Mouse (Mus musculus): ENCODE measurements around the gene Cacul1. TPM values are rescaled to one million over a fixed set of nuclear protein-coding genes. Genes with fewer than 3 reads are reported as not detected.

Cacul1 gene
- polyA plus RNA-seq, 1 experiment from 2014 or later, result 23.4 TPM

Small RNA genes lying within 50 kb of the gene (microRNA-seq; reads per million reads assigned to microRNA genes)
- not detected for gene Gm25238

Other genes starting within 250 kb of the Cacul1 start
- gene Prlhr, start 112.7 kb downstream of the Cacul1 start, polyA plus RNA-seq (2015; fragmentation: Nextera tagmentation; extraction: Ambion mirVana), result 0.09 TPM in 1 of 2 replicates, not detected in the other
- 15.3 and 16.6 TPM in 2 replicates for gene Nanos1, start 175.0 kb upstream of the Cacul1 start, polyA plus RNA-seq (2015; fragmentation: Nextera tagmentation; extraction: Ambion mirVana)
- gene Eif3a, start 209.6 kb upstream of the Cacul1 start, polyA plus RNA-seq (2015; fragmentation: Nextera tagmentation; extraction: Ambion mirVana), result 124 and 128 TPM in 2 replicates
- 39.5 and 40.4 TPM in 2 replicates for gene Fam45a, start 230.6 kb upstream of the Cacul1 start, polyA plus RNA-seq (2015; fragmentation: Nextera tagmentation; extraction: Ambion mirVana)